Mouse (Mus musculus) adrenal gland, adult (tissue): ENCODE data around the gene Arl2bp.

ENCODE experiments used
- DNase-seq, 2 experiments: peaks; one replicate each; pipeline ENCODE4 v3.0.0; 2022 to 2023; ENCODE audit warnings: low spot score in 1 of 2; ENCODE audit not compliant: inconsistent age in 2 of 2

Arl2bp gene

DNA sequence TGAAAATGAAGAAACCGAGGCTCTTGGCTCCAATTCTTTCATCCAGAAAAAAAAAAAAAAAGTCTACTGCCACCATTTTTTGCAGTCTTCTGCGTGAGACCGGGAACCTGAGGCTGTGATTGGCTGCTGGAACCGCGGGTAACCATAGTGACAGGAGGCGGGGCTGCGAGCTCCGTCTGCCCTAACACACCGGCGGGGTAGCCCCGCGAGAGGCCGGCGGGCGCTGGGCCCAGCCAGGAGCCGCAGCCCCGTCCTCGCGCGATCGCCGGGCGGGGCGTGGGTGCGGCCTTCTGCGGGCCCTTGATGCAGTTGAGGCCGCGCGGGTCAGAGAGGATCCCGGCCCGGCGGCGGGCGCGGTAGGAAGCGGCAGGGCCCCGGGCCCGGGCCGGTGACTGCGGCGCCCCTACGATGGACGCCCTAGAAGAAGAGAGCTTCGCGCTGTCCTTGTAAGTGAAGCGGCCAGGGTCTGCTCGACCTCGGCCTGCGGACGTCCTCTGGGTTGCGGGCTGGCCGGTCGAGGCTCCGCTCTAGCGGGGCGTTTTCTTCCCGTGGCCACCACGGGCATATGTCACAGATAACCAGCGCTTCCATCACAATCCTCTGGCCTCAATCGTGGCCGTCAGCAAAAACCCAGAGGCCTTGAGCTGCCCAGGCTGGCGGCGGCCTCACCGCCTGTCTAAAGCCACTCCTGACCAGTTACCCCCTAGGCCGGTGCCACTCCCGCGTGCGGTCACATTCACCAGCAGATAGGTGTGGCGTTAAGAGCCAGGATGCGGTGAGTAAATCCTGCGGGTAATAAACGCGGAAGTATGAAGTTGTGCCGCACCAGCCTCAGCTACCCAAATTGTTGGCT is at the start of gene Arl2bp:
TSS of gene Arl2bp (plus strand) at position 145 of the 853 bp plus-strand sequence.
- DNase-seq = peak; percentile 96 to 97

DNA sequence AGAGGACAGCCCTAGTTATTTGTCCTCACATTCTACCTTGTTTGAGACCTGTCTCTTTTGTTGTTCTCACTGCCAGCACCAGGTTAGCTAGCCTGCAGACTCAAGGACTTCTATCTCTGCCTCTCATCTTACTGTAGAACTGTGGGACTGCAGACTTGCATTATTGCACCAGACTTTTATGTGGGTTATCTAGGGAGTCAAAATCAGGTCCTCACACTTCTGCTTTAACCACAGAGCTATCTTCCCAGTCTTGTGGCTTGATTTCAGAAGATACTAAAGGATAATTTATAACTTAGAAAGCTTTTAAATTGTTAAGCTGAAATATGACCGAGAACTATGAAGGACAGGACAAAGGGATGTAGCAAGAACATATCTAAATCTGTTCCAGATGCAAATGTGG is 41.5 kb upstream of the Arl2bp start:
- peak in 1 of 2 experiments; percentile 41 for DNase-seq

DNA sequence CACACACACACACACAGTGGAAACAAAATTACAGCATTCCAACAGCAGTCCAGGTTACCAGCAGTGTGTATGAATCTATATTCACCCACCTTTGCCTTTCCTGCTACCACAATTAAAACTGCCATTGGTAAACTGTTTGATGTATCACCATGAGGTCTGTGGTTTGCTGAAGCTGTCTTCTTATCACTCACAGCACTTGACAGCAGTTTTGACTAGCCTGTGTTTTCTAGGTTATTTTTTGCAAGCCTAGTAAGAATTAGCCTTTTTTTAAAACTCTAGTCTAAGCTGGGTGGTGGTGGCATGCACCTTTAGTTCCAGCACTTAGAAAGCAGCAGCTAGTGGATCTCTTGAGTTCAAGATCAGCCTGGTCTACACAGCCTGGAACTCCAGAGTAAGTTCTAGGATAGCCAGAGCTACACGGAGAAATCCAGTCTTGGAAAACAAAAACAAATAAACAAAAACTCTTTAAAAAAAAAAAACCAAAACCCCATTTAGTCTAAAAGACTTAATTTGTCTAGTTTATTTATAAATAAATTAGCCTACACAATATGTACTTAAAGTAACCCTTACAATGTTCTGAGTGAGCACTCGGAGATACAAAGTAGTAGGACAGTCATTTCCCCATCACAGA is 32.7 kb upstream of the Arl2bp start:
- DNase-seq = no peak

DNA sequence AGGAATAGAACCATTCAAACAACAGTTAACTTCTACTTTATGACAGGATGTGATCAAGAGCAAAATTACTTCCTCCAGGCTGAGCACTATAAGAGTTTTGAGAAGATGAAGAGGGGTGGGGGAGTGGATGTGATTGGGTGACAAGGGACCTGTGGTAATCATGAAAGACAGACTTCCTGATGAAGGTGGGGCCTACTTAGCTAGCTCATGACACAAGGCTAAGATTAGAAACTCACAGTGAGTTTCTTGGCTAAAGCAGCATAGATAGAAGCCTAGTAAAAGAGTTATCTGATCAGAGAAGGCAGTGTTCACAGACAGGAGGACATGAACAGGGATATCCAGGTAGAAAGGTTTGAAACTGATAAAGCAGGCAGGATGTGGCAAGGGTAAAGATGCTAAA is 32.2 kb upstream of the Arl2bp start:
- no peak for DNase-seq

DNA sequence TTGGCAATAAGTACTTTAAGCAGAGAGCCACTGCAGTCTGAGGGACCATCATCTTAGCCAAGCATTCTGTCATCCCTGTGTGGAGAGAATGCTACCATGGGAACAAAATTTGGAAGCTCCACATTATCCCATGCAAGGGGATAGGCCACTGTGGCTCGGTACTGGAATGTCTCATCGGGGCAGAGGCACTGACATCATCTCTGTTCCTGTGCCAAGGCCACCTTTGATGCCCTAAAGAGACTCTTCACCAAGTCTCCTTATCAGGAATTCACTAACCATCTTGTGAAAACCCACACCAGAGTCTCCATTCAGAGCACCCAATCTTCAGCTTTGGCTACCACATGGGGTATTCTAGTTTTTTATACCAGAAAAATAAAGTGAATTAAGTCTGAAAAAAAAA is 25.2 kb upstream of the Arl2bp start:
- peak; percentile 67 to 69 for DNase-seq

- DNase-seq = no peak
These were observed 24.5 kb upstream of the Arl2bp start for GRCm38 (mm10) chr8:94641938-94642337.

DNA sequence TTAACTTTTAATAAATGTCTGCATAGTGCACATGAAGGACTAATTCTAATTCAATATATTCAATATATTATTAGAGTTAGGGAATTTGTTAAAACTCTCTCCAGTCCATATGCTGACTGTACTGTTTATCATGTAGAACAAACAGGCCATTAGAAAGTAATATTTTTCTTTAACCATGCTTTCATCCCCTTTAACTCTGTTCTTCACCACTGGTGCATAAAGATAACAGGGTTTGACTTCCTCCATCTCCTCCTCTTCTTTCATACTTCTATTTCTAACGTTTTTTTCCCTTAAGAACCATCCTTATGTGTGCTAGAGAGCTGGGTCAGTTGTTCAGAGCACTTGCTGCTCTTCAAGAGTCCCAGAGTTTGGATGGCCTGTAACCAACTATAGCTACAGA is 21.2 kb upstream of the Arl2bp start:
- no peak for DNase-seq

- no peak for DNase-seq
These were observed 20.2 kb upstream of the Arl2bp start for GRCm38 (mm10) chr8:94646165-94646564.

GRCm38 (mm10) chr8:94649496-94649895 is 16.9 kb upstream of the Arl2bp start:
- DNase-seq = no peak

DNA sequence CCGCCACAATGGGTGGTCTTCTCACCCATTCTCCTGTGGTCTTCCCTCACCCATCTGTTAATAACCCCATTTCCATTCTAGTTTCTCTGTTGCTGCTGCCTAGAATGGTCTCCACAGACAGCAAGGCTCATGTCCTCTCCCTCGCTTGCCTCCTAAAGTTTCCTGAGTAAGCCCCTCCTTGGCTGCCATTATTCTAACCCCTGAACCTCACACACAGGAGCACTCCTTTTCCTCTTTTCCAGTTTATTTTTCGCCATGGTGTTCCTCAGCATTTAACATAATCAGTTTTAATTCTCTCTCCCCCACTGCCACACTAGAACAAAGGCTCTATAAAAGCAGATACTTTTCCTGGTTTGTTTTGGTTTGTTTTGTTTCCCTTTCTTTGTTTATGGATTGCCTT is 13.4 kb upstream of the Arl2bp start:
- no peak for DNase-seq

DNA sequence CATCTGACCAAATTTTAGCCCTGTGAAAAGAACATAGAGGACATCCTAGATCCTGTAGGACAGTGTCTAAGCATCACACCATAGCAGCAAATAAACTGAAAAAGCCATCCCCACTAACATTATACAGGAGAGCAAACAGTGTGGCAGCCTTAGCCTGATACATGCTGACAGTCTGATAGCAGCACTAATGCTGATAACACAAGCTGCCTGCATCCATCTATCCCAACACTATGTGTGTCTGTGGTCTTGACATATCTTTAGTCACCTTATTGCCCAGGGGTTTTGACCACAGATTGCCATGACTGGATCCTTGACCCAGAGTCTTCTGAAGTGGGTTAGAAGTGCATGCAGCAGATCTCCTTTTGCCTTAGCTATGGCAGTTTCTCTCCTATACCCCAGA is 11.4 kb upstream of the Arl2bp start:
- no peak for DNase-seq

DNA sequence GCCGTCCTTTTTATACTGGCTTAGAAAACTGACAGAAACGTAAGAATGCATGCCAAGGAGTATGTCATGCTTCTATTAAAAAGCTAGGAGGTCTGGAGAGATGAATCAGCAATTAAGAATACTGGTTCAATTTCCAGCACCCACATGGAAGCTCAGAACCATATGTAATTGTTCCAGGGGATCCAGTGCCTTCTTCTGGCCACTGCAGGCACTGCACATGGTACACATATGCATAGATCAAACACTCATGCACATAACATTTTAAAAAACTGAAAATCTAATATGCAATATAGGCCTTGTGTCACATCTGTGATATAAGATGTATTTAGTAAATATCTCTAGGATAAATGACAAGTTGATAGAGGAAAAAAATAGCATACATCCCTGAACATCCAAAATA is 8.4 kb upstream of the Arl2bp start:
- DNase-seq = no peak

DNA sequence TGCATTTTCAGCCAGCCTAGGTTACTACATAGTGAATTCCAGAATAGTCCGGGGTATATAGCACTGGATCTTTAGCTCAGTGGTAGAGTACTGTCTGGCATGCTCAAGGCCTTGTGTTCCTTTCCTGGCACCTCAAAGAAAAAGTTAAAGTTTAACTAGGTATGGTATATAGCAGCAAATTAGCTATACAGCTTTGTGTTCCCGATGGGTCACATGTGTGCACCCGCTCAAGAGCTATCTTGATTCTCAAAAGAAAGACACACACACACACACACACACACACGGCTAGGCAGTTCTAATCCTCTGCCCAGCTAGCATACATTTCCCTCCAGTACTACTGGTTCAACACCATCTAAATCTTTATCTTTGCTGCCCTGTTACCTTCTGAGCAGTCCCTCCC is 6.0 kb upstream of the Arl2bp start:
- DNase-seq = no peak

DNA sequence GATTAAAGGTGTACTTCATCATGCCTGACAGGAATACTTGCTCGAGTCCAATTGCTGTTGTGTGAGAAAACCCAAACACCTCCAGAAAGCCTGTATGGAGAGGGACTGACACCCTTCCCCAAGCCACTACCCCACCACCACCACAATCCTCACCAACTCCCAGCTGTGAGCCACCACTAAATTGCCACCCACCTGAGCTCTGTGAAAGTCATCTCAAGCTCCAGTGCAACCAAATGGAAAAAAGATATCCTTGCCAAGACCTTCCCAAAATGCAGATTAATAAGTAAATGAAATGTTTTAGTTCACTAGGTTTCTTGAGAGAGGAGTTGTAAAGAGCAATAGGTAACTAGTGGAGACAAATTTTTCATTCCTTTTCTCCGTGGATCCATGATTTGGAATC is 1.7 kb upstream of the Arl2bp start:
- no peak for DNase-seq

DNA sequence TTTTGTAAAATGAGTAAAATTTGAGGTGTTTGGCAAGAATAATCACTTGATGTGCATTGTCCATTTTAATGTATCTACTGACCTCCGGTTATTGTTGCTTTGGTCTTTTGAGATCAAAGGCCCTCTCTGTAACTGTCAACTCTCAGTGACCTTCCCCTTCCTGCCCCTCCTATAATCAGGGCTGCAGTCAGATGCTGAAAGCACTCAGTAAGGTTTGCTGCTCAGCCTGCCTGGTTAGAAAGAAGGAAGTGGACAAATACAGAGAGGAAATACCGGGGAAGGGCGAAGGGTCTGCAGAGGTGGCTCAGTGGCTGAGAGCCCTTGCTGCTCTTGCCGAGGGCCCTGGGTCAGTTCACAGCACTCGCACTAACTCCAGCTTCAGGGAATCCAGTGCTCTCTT is 8.0 kb downstream of the Arl2bp start:
- peak in 1 of 2 experiments; percentile 68 for DNase-seq

- no peak for DNase-seq
These were observed 9.5 kb downstream of the Arl2bp start for GRCm38 (mm10) chr8:94675923-94676322.

- peak in 1 of 2 experiments; percentile 45 for DNase-seq
These were observed 12.2 kb downstream of the Arl2bp start for GRCm38 (mm10) chr8:94678582-94678981.

- no peak for DNase-seq
These were observed 14.0 kb downstream of the Arl2bp start for GRCm38 (mm10) chr8:94680414-94680813.

DNA sequence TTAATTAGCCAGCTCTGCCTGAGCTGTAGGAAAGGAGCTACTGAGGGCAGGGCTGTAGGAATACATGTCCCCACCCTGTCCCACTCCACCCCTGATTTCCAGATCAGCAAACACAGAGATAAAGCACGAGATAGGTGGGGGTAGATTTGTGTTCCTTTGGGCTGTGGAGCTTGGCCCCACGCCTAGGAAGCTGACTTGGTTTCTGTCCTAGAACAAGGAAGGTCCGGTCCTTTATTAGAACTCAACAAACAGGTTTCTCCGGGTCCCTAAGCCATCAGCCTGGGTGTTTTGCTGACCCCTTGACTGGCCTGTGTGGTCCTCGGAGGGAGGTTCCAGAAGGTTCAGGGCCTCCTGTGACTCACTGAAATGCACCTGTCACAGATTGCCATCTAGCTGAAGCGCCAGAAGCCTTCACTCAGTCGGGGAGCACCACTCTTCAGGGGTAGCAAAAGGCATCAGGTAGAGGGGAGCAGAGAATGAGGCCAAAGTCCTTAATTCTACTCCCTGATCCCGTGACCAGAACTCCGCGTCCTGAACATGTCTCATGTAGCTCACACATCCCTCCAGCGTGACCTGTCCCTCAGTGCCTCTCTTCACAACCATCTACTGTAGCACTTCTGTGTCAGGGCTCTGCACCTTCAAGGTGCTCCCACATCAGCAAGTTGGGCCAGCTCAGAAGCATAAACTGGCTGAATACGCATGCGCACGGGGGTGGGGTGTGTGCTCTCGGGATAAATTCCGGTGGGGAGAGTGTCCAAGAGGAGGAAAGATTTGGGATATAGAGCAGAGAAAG is 16.5 kb downstream of the Arl2bp start:
- no peak for DNase-seq

DNA sequence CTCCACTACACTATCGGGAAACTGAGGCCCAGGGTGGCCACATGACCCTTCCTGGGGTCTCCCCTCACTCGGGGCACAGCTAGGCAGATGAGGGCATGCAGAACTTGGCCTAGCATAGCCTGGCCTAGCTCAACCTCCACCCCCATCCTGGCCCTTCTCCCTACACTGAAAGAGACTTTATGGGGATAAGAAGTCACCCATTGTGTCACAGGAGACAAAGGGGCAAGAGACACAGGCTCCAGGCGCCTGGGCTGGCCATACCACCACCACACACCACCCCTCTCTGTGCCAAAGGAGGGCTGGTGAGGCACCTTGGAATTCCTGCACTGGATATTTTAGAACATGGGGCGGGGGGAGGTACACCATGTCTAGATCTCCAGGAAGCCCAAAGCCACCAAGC is 17.9 kb downstream of the Arl2bp start:
- DNase-seq = no peak

DNA sequence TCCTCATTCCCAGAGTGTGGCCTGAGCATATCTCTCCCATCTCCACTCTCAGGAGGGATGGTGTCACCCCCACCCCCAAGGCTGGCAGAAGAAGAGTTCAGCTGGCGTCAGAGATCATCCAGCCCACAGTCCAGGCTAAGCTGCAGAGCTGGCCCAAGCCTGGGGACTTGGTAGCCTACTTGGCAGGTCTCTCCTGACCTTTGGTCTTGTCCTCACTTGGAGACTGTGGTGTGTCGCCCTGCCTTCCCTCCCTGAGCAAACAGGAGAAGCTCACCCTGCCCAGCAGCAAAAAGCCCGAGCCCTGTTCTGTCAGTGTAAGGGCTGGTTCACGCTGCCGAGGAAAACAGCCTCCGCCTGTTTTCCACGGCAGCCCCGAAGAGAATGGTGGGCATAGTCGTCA is 19.6 kb downstream of the Arl2bp start:
- DNase-seq = no peak

DNA sequence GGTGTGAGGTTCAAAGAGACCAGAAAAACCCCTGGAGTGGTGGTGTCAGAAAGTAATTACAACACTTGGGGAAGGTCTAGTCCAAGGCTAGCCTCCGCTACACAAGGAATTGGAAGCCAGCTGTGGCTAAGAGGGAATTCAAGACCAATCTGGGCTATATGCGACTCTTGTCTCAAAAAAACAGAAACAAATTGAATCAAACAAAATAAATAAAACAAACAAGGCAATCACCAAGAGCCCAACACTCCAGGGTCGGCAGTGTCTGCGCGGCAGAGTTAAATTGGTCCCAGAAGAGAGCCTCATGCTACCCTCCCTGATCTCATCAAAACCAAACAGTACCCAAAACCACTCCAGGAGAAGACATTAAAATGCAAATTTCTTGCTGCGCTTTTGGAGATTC is 28.3 kb downstream of the Arl2bp start:
- DNase-seq = no peak
